Mouse (Mus musculus) neural tube, embryonic 15.5 days (tissue): ENCODE data around the gene Nfil3. TPM values are rescaled to one million over a fixed set of nuclear protein-coding genes. Genes with fewer than 3 reads are reported as not detected.

Experiments used
- ATAC-seq: fragments of 200-750 bp; cut with Nextera tagmentation; 2 replicates; pipeline ENCODE4 v1.8.0; 2017; ENCODE audit warnings: mild to moderate bottlenecking, moderate TSS enrichment, moderate library complexity; ENCODE audit not compliant: low FRiP score
- H3K27ac ChIP-seq: fragments of 300-500 bp; sonication (generic); replicated peaks from 2 replicates; pipeline ENCODE4 v1.5.1; 2015; ENCODE audit warnings: mild to moderate bottlenecking, inconsistent platforms
- H3K27me3 ChIP-seq: fragments of 300-500 bp; sonication (generic); replicated peaks from 2 replicates; pipeline ENCODE4 v1.6.1; 2015; ENCODE audit warnings: inconsistent platforms
- H3K36me3 ChIP-seq: fragments of 300-500 bp; sonication (generic); 2 replicates; pipeline ENCODE4 v1.6.1; 2015; ENCODE audit warnings: inconsistent platforms
- H3K4me1 ChIP-seq: fragments of 300-500 bp; sonication (generic); 2 replicates; pipeline ENCODE4 v1.6.1; 2015; ENCODE audit warnings: inconsistent platforms
- H3K4me2 ChIP-seq: fragments of 300-500 bp; sonication (generic); 2 replicates; pipeline ENCODE4 v1.6.1; 2015; ENCODE audit warnings: inconsistent platforms, mild to moderate bottlenecking, moderate library complexity
- H3K4me3 ChIP-seq: fragments of 300-500 bp; sonication (generic); replicated peaks from 2 replicates; pipeline ENCODE4 v1.5.1; 2015; ENCODE audit warnings: mild to moderate bottlenecking, inconsistent platforms
- H3K9ac ChIP-seq: fragments of 300-500 bp; sonication (generic); replicated peaks from 2 replicates; pipeline ENCODE4 v1.6.1; 2015; ENCODE audit warnings: mild to moderate bottlenecking, inconsistent platforms
- H3K9me3 ChIP-seq: fragments of 300-500 bp; sonication (generic); replicated peaks from 2 replicates; pipeline ENCODE4 v1.6.1; 2016; ENCODE audit warnings: inconsistent platforms
- WGBS: fragments of 180-500 bp; shearing (Covaris S2); methylation state at CpG from one replicate; pipeline ENCODE4 v1.1.7; 2015; ENCODE audit warnings: mixed read lengths; 5-methylcytosine and 5-hydroxymethylcytosine counted together
- polyA plus RNA-seq: library from polyadenylated mRNA; unstranded; fragments of >200 nt; fragmentation: Nextera tagmentation; extraction: Ambion mirVana; gene quantifications from 2 replicates; pipeline ENCODE4 v1.2.1, GENCODE M21; 2015

Gene Nfil3
- polyA plus RNA-seq, 1 experiment from 2014 or later = 45.6 TPM

DNA sequence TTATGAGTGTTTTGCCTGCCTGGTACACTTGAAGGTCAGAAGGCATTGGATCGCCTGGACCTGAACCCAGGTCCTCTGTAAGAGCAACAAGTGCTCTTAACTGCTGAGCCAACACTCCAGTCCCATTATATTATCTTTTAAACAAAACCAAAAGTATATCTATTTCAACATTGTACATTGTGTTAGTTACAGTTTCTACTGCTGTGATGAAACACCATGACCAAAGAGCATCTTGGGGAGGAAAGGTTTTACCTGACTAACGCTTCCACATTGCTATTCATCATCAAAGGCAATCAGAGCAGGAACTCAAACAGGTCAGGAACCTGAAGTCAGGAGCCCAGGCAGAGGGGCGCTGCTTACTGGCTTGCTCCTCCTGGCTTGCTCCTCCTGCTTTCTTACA lies 8.2 kb downstream of the Nfil3 start:
- Histone ChIP-seq H3K27me3 (no peaks in the 10 kb centered on the region), H3K4me3 (no peak overlapping the region), H3K4me1 (peaks cover 56% of the 10 kb centered on the region), H3K9me3 (no peaks in the 10 kb centered on the region), H3K4me2 (no peak overlapping the region), H3K9ac (no peak overlapping the region), H3K27ac (no peak overlapping the region), H3K36me3 (peaks cover 7% of the 10 kb centered on the region)
- 95% methylated on average over 3 of the region's 3 CpGs for whole genome bisulfite sequencing
- no peak for ATAC-seq

DNA sequence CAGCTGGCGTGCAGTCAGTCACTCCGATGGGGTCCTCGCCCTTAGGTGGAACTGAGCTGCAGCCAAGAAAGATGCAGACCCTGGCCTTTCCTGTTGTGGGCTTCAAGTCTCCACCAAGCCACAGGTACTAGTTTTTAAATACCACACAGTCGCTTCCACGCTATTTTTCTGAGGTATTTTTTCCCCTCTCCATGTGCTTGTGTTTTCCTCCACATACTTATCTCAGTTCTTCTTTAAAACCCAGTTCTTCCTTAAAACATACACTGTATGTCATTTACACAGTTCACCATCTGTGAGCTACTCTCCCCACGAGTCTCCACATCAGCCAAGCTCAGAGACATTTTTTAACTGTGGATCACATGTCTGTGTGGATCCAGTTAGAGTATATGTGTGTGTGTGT lies 10.0 kb downstream of the Nfil3 start:
- Histone ChIP-seq H3K36me3 (peaks cover 22% of the 10 kb centered on the region), H3K9ac (no peak overlapping the region), H3K4me2 (no peak overlapping the region), H3K4me3 (no peak overlapping the region), H3K27ac (no peak overlapping the region), H3K4me1 (peaks cover 38% of the 10 kb centered on the region), H3K27me3 (no peaks in the 10 kb centered on the region), H3K9me3 (no peaks in the 10 kb centered on the region)
- no peak for ATAC-seq
- 79% methylated on average over 6 of the region's 6 CpGs for WGBS

DNA sequence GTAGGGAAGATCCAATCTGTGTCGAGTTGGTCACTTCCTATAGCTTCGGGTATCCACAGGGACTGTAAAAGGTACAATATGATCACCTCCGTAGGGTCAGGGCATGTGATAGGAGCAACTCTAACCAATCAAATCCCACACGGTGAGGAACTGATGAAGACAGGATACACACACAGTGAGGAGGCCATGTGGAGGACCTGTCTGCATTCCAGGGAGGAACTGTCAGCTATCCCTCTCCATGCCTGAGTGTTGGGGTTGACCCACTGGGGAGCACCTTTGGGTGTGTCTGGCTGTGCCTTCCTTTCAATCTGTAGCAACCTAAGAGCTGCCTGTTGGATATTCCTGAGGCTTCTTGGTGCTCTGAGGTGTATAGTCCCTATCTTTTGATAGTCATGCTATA lies 18.0 kb downstream of the Nfil3 start:
- Histone ChIP-seq H3K9me3 (no peaks in the 10 kb centered on the region), H3K36me3 (peaks cover 36% of the 10 kb centered on the region), H3K4me2 (no peak overlapping the region), H3K4me3 (no peak overlapping the region), H3K27me3 (no peaks in the 10 kb centered on the region), H3K9ac (no peak overlapping the region), H3K27ac (no peak overlapping the region), H3K4me1 (no peaks in the 10 kb centered on the region)
- ATAC-seq = no peak
- WGBS = 89% methylated on average over 4 of the region's 4 CpGs

DNA sequence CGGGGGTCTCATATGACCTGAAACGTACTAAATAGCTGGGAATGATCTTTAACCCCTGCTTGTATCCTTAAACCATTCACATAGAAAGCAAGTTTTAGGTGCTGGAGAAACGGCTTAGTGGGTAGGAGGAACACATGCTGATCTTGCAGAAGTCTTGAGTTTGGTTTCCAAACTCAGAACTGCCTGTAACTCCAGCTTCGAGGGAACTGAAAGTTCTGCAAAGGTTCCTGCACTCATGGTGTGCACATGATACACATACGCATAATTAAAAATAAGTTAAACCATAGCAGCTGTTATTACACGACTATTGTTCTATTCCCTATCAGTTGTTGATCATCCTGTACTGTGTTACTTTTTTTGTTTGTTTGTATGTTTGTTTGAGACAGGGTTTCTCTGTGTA lies 18.5 kb downstream of the Nfil3 start:
- no peak overlapping the region for H3K4me2 ChIP-seq
- WGBS = 90% methylated on average over 6 of the region's 6 CpGs
- no peak for ATAC-seq

DNA sequence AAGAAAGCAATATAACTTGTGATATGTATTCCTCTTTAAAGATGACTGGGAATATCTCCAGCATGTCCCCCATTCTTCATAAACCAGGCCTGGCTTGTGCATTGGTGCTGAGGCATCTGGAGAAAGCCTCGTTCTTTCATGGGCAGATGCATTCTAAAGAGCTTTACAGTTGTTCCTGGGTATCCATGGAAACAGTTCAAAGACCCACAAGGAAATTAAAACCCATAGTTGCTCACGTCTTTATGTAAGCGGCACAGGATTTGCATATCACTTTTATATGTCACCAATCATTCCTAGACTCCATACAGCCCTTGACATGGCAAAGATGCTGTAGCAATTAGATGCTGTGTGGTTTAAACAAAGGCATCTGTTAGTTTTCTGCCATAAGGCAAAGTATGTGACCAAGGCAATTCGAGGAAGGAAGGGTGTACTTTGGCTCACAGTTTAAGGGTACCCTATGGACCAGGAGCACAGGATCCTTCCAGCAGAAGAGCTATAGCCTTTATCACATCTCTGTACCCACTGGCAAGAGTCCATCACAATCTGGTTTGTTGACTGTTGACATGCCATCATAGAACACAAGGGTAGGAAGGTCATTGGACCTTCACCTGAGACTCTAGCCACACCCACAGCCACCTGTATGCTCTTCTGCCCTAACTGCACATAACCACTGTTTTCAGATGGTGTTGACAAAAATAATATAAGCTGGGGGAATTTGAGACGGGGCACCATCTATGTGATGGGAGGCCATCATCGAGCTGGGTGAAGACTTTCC lies 26.9 kb downstream of the Nfil3 start:
- ATAC-seq = no peak
- 74% methylated on average over 6 of the region's 6 CpGs for WGBS
- H3K9me3 ChIP-seq = no peaks in the 10 kb centered on the region
- H3K36me3 ChIP-seq = no peaks in the 10 kb centered on the region
- H3K4me3 ChIP-seq = no peak overlapping the region
- H3K4me2 ChIP-seq = no peak overlapping the region
- H3K27me3 ChIP-seq = no peaks in the 10 kb centered on the region
- H3K9ac ChIP-seq = no peak overlapping the region
- H3K4me1 ChIP-seq = no peaks in the 10 kb centered on the region
- no peak overlapping the region for H3K27ac ChIP-seq

More for the DNA sequence above, 18.5 kb downstream of the Nfil3 start:
- no peak overlapping the region for H3K9ac ChIP-seq
- no peaks in the 10 kb centered on the region for H3K4me1 ChIP-seq
- no peaks in the 10 kb centered on the region for H3K9me3 ChIP-seq
- no peak overlapping the region for H3K27ac ChIP-seq
- no peaks in the 10 kb centered on the region for H3K27me3 ChIP-seq
- peaks cover 30% of the 10 kb centered on the region for H3K36me3 ChIP-seq
- no peak overlapping the region for H3K4me3 ChIP-seq

DNA sequence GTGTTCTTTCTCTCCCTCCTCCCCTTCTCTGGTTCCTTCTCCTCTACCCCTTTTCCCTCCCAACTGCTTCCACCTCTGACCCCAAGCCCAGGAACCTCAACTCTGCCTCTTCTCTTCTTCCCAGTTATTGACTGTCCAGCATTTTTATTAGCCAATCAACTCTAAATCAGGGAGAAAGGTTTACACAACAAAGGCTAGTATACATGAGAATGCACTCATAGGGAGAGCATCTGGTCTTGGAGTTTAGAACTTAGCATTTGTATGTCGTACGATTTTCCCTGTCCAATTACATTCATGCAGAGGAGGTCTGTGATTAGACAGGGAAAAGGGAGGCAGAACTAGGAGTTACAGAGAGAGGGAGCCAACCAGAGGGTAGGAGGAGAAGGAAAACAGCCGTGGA lies 31.7 kb downstream of the Nfil3 start:
- no peak overlapping the region for H3K4me3 ChIP-seq
- H3K27ac ChIP-seq = no peak overlapping the region
- WGBS = 78% methylated on average over 3 of the region's 3 CpGs

DNA sequence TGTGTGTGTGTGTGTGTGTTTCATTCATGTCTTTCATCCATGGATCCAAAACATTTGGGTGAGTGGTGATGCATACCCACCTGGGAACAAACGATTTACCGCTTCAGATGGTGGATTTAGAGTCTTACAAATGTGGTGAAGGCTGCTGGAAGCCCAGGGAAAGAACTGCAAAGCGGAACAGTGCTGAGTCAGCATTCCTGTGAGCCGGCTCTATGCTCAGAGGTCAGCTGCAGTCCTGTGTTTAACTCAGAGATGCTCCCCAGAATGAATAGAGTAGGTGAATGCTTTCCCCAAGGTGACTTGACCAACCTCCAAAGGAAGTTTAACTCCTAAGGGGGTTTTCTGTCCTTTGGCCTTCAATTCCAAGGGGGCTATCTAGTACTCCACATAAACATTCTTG lies 33.3 kb downstream of the Nfil3 start:
- H3K4me1 ChIP-seq = 0 out of 2 replicates have a peak, but pooled peaks cover 3% of the 10 kb centered on the region
- no peak overlapping the region for H3K9ac ChIP-seq
- WGBS = 78% methylated on average over 4 of the region's 4 CpGs
- H3K9me3 ChIP-seq = no peaks in the 10 kb centered on the region
- no peaks in the 10 kb centered on the region for H3K27me3 ChIP-seq
- H3K4me2 ChIP-seq = no peak overlapping the region
- H3K36me3 ChIP-seq = no peaks in the 10 kb centered on the region
- H3K4me3 ChIP-seq = no peak overlapping the region
- no peak for ATAC-seq
- no peak overlapping the region for H3K27ac ChIP-seq

More for the DNA sequence above, 31.7 kb downstream of the Nfil3 start:
- H3K4me1 ChIP-seq = 0 out of 2 replicates have a peak, but pooled peaks cover 3% of the 10 kb centered on the region
- no peak overlapping the region for H3K9ac ChIP-seq
- no peak for ATAC-seq
- H3K36me3 ChIP-seq = no peaks in the 10 kb centered on the region
- H3K27me3 ChIP-seq = no peaks in the 10 kb centered on the region
- H3K4me2 ChIP-seq = no peak overlapping the region
- no peaks in the 10 kb centered on the region for H3K9me3 ChIP-seq

DNA sequence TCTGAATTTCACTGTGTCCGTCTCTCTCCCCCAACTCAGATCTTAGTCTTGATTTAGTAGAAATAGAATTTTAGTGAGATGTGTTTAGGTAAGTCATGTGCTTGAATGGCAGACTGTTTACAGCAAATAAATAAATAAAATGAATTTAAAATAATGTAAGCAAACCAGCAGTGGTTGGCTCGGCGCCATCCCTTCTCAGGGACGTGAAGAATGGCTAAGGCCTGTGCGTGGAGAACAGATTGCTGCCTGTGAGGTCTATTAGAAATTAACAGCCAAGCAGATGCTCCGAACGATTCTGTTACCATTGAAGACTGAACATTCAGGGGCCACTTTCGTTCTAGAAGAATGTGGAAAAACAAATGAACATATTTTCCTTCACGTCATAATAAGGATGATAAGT lies 35.1 kb downstream of the Nfil3 start:
- Histone ChIP-seq H3K27me3 (no peaks in the 10 kb centered on the region), H3K4me3 (no peak overlapping the region), H3K9ac (no peak overlapping the region), H3K9me3 (no peaks in the 10 kb centered on the region), H3K4me2 (no peak overlapping the region), H3K4me1 (0 out of 2 replicates have a peak, but pooled peaks cover 3% of the 10 kb centered on the region), H3K36me3 (no peaks in the 10 kb centered on the region), H3K27ac (no peak overlapping the region)
- WGBS = 55% methylated on average over 9 of the region's 9 CpGs
- ATAC-seq = no peak

DNA sequence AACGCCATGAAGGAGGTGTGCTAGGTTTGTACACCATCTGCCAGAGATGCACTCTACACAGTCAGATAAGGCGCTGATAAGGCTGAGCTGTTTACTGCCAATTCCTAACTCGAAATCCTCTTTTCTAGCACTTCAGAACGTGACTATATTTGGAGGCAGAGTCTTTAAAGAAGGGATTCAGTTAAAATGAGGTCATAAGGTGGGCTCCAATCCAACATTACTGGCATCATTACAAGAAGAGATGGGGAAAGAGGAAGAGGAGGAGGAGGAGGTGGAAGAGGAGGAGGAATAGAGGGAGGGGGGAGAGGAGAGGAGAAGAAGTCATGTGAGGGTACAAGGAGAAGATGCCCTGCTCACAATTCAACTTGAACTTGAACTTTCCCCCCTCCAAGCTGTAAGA lies 36.8 kb downstream of the Nfil3 start:
- H3K4me2 ChIP-seq = no peak overlapping the region
- 78% methylated on average over 4 of the region's 4 CpGs for WGBS
- peaks cover 4% of the 10 kb centered on the region; the same call in 1 of the 2 replicates for H3K4me1 ChIP-seq
- no peaks in the 10 kb centered on the region for H3K36me3 ChIP-seq
- H3K9ac ChIP-seq = no peak overlapping the region
- ATAC-seq = no peak
- H3K27me3 ChIP-seq = no peaks in the 10 kb centered on the region
- no peaks in the 10 kb centered on the region for H3K9me3 ChIP-seq
- H3K27ac ChIP-seq = no peak overlapping the region
- no peak overlapping the region for H3K4me3 ChIP-seq

DNA sequence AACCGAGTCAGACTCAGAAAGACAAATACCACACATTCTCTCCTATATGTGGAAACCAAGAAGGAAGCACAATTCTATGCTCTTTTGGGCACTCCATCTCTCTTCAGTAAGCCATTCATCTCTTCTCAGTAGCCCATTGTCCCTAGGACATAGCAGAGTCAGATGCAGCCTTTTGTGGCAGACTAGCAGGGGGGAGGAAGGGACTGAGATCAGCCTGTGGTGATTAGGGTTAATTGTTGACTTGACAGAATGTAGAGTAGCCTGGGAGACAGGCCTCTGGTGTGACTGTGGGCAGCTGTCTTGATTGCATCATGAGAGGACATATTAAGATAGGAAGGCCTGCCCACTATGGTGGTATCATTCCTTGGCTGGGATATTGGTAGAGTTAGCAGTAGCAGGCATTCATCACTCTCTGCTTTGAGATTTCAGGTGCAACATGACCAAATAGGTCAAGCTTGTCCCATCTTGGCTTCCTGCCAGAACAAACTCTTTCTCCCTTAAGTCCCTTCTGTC lies 37.9 kb downstream of the Nfil3 start:
- no peaks in the 10 kb centered on the region for H3K9me3 ChIP-seq
- peaks cover 6% of the 10 kb centered on the region; the same call in 1 of the 2 replicates for H3K4me1 ChIP-seq
- no peak for ATAC-seq
- H3K27ac ChIP-seq = no peak overlapping the region
- H3K4me2 ChIP-seq = no peak overlapping the region
- no peaks in the 10 kb centered on the region for H3K36me3 ChIP-seq
- no peak overlapping the region for H3K9ac ChIP-seq
- no peaks in the 10 kb centered on the region for H3K27me3 ChIP-seq
- 69% methylated on average over 1 of the region's 1 CpGs for WGBS
- no peak overlapping the region for H3K4me3 ChIP-seq

DNA sequence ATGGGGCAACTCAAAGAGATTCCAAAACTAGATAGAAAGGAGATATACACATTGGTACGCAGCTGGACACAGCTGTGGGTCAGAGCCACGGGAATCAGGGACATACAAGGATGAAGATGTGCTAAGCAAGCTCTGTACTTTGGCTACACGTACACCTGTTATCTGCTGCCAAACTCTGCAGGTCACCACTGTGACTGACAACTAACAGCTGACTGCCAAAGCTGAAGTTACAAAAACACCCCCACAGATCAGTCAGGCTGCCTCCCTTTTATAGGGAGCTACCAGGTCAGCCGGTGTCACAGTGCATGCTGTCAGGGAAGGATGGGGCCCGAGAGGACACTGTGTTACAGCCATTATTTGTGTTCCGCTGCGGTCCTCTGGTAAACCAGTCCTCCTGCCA lies 39.9 kb downstream of the Nfil3 start:
- peaks cover 4% of the 10 kb centered on the region; the same call in 1 of the 2 replicates for H3K4me1 ChIP-seq
- H3K9me3 ChIP-seq = no peaks in the 10 kb centered on the region
- no peaks in the 10 kb centered on the region for H3K27me3 ChIP-seq
- WGBS = 84% methylated on average over 7 of the region's 7 CpGs
- no peak overlapping the region for H3K27ac ChIP-seq
- H3K4me2 ChIP-seq = no peak overlapping the region
- ATAC-seq = no peak
- H3K9ac ChIP-seq = no peak overlapping the region
- H3K36me3 ChIP-seq = no peaks in the 10 kb centered on the region
- no peak overlapping the region for H3K4me3 ChIP-seq

DNA sequence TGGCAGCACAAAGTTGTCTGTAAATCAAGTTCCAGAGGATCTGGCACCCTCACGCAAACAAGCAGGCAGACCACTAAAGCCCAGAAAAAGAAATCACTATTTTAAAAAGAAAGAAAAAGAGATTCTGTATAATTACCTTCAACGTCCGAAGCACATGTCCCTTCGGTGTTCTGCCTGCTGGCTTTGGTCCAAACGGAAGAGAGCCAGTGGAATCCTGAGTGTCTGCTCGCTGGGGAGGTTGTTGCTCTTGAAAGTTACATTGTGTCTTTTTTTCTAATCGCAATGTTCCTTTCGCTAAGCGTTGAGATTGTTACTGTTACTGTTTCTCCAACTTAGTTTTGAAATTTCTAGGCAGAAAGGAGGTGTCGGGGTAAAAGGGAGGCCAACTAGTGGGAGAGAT lies 50.3 kb downstream of the Nfil3 start:
- Histone ChIP-seq H3K4me1 (peaks cover 31% of the 10 kb centered on the region), H3K36me3 (no peaks in the 10 kb centered on the region), H3K27ac (no peak overlapping the region), H3K9me3 (no peaks in the 10 kb centered on the region), H3K4me2 (no peak overlapping the region), H3K9ac (no peak overlapping the region), H3K27me3 (no peaks in the 10 kb centered on the region), H3K4me3 (no peak overlapping the region)
- no peak for ATAC-seq
- WGBS = 48% methylated on average over 10 of the region's 10 CpGs
